Mouse (Mus musculus) MEL (cell line): ENCODE data around the gene AU022751. TPM values are rescaled to one million over a fixed set of nuclear protein-coding genes. Genes with fewer than 3 reads are reported as not detected.
"Not testable (repeated sequence)": the region's sequence is repeated elsewhere in the genome, so short reads cannot be mapped to it uniquely, and the experiment has no call there.

Experiments used
- DNase-seq: peaks from one replicate; pipeline ENCODE4 v3.0.0; 2011; ENCODE audit warnings: low read depth, low spot score
- H3K27ac ChIP-seq: 2 replicates; pipeline ENCODE4 v1.5.1; 2012; ENCODE audit warnings: low read depth, mild to moderate bottlenecking, control low read depth, low read length, moderate library complexity; ENCODE audit not compliant: control insufficient read depth
- H3K27me3 ChIP-seq, 2 experiments: fragments of 150-350 bp in 1 of 2; sonication (generic) in 1 of 2; 2 replicates each; pipeline ENCODE4 v1.6.1; 2012; ENCODE audit warnings: low read length in 2 of 2, mild to moderate bottlenecking in 2 of 2, improper control_type of control experiment in 1 of 2, moderate library complexity in 1 of 2; ENCODE audit not compliant: insufficient read depth in 2 of 2, control insufficient read depth in 1 of 2
- H3K36me3 ChIP-seq, 2 experiments: 2 replicates each; pipeline ENCODE4 v1.6.1; 2012 to 2014; ENCODE audit warnings: low read length in 2 of 2, improper control_type of control experiment in 1 of 2, inconsistent platforms in 1 of 2, mild to moderate bottlenecking in 1 of 2; ENCODE audit not compliant: insufficient read depth in 2 of 2, control insufficient read depth in 1 of 2
- H3K4me1 ChIP-seq, 2 experiments: fragments of 150-350 bp in 1 of 2; sonication (generic) in 1 of 2; 2 replicates each; pipeline ENCODE4 v1.6.1; 2012; ENCODE audit warnings: low read length in 2 of 2, improper control_type of control experiment in 1 of 2, mild to moderate bottlenecking in 1 of 2; ENCODE audit not compliant: insufficient read depth in 2 of 2, control insufficient read depth in 1 of 2
- H3K4me3 ChIP-seq, 2 experiments: fragments of 150-350 bp in 1 of 2; sonication (generic) in 1 of 2; 2 replicates each; pipeline ENCODE4 v1.5.1; 2012; ENCODE audit warnings: low read depth in 2 of 2, low read length in 2 of 2, mild to moderate bottlenecking in 2 of 2, moderate library complexity in 2 of 2, control low read depth in 1 of 2, improper control_type of control experiment in 1 of 2; ENCODE audit not compliant: control insufficient read depth in 1 of 2, insufficient read depth in 1 of 2
- H3K79me2 ChIP-seq: 2 replicates; pipeline ENCODE4 v1.6.1; 2012; ENCODE audit warnings: mild to moderate bottlenecking, low read length, moderate library complexity; ENCODE audit not compliant: control insufficient read depth, poor library complexity, insufficient read depth
- H3K9ac ChIP-seq: 2 replicates; pipeline ENCODE4 v1.6.1; 2012; ENCODE audit warnings: low read depth, mild to moderate bottlenecking, control low read depth, low read length, moderate library complexity; ENCODE audit not compliant: control insufficient read depth, poor library complexity, severe bottlenecking
- H3K9me3 ChIP-seq: fragments of 150-350 bp; sonication (generic); replicated peaks from 2 replicates; pipeline ENCODE4 v1.6.1; 2012; ENCODE audit warnings: mild to moderate bottlenecking, low read length, improper control_type of control experiment, moderate library complexity; ENCODE audit not compliant: insufficient read depth
- BHLHE40 ChIP-seq: IDR thresholded peaks from 2 replicates; pipeline ENCODE4 v1.6.1; 2012; ENCODE audit warnings: low read depth, mild to moderate bottlenecking, inconsistent platforms, low read length, improper control_type of control experiment, borderline replicate concordance
- CHD2 ChIP-seq: IDR thresholded peaks from 2 replicates; pipeline ENCODE4 v1.6.1; 2011; ENCODE audit warnings: low read length, improper control_type of control experiment
- CTCF ChIP-seq, 3 experiments: IDR thresholded peaks in 2 of 3; conservative IDR thresholded peaks in 1 of 3; 2 replicates each; pipeline ENCODE4 v1.5.1; 2011 to 2012; ENCODE audit warnings: low read length in 3 of 3, low read depth in 2 of 3, mild to moderate bottlenecking in 2 of 3, improper control_type of control experiment in 1 of 3, inconsistent platforms in 1 of 3, mixed read lengths in 1 of 3, moderate library complexity in 1 of 3; ENCODE audit not compliant: control insufficient read depth in 1 of 3, insufficient read depth in 1 of 3, poor library complexity in 1 of 3, severe bottlenecking in 1 of 3
- EP300 ChIP-seq, 2 experiments: IDR thresholded peaks; 2 replicates each; pipeline ENCODE4 v1.6.1; 2011; ENCODE audit warnings: improper control_type of control experiment in 2 of 2, low read length in 2 of 2, low read depth in 1 of 2, mild to moderate bottlenecking in 1 of 2
- ETS1 ChIP-seq: IDR thresholded peaks from 2 replicates; pipeline ENCODE4 v1.6.1; 2012; ENCODE audit warnings: low read depth, mild to moderate bottlenecking, inconsistent platforms, low read length, improper control_type of control experiment, moderate library complexity
- GATA1 ChIP-seq: IDR thresholded peaks from 2 replicates; pipeline ENCODE4 v1.6.1; 2011; ENCODE audit warnings: low read depth, low read length, improper control_type of control experiment
- HCFC1 ChIP-seq: IDR thresholded peaks from 2 replicates; pipeline ENCODE4 v1.6.1; 2012; ENCODE audit warnings: low read depth, mild to moderate bottlenecking, inconsistent platforms, low read length, improper control_type of control experiment, moderate library complexity
- MYC ChIP-seq: IDR thresholded peaks from 2 replicates; pipeline ENCODE4 v1.6.1; 2011; ENCODE audit warnings: low read depth, mild to moderate bottlenecking, low read length, improper control_type of control experiment, moderate library complexity
- NELFE ChIP-seq: IDR thresholded peaks from 2 replicates; pipeline ENCODE4 v1.6.1; 2011; ENCODE audit warnings: low read depth, low read length, improper control_type of control experiment
- NRF1 ChIP-seq: IDR thresholded peaks from 2 replicates; pipeline ENCODE4 v1.6.1; 2014; ENCODE audit warnings: low read depth, mild to moderate bottlenecking, inconsistent platforms, low read length, improper control_type of control experiment, moderate library complexity; ENCODE audit not compliant: poor library complexity, insufficient read depth, severe bottlenecking
- POLR2A ChIP-seq, 2 experiments: IDR thresholded peaks; 2 replicates each; pipeline ENCODE4 v1.6.1; 2011 to 2012; ENCODE audit warnings: low read length in 2 of 2, mild to moderate bottlenecking in 2 of 2, control low read depth in 1 of 2, improper control_type of control experiment in 1 of 2, low read depth in 1 of 2, moderate library complexity in 1 of 2; ENCODE audit not compliant: control insufficient read depth in 1 of 2, insufficient read depth in 1 of 2, poor library complexity in 1 of 2
- POLR2AphosphoS2 ChIP-seq: IDR thresholded peaks from 2 replicates; pipeline ENCODE4 v1.6.1; 2011; ENCODE audit warnings: low read length, improper control_type of control experiment
- SIN3A ChIP-seq: IDR thresholded peaks from 2 replicates; pipeline ENCODE4 v1.6.1; 2012; ENCODE audit warnings: low read length, improper control_type of control experiment, inconsistent platforms
- SMC3 ChIP-seq: IDR thresholded peaks from 2 replicates; pipeline ENCODE4 v1.6.1; 2011; ENCODE audit warnings: low read depth, low read length, improper control_type of control experiment
- TAL1 ChIP-seq: IDR thresholded peaks from 2 replicates; pipeline ENCODE4 v1.6.1; 2012; ENCODE audit warnings: mild to moderate bottlenecking, inconsistent platforms, low read length, moderate library complexity, mixed read lengths
- TBP ChIP-seq: IDR thresholded peaks from 2 replicates; pipeline ENCODE4 v1.8.0; 2011; ENCODE audit warnings: low read depth, low read length, improper control_type of control experiment
- TCF12 ChIP-seq: IDR thresholded peaks from 2 replicates; pipeline ENCODE4 v1.6.1; 2014; ENCODE audit warnings: low read depth, mild to moderate bottlenecking, inconsistent platforms, low read length, improper control_type of control experiment, moderate library complexity
- ZC3H11A ChIP-seq: IDR thresholded peaks from 2 replicates; pipeline ENCODE4 v1.6.1; 2012; ENCODE audit warnings: low read depth, mild to moderate bottlenecking, inconsistent platforms, low read length, improper control_type of control experiment
- ZKSCAN1 ChIP-seq: IDR thresholded peaks from 2 replicates; pipeline ENCODE4 v1.6.1; 2012; ENCODE audit warnings: low read depth, mild to moderate bottlenecking, inconsistent platforms, low read length, improper control_type of control experiment, moderate library complexity
- ZNF384 ChIP-seq: IDR thresholded peaks from 2 replicates; pipeline ENCODE4 v1.6.1; 2012; ENCODE audit warnings: low read depth, mild to moderate bottlenecking, inconsistent platforms, low read length, improper control_type of control experiment
- polyA plus RNA-seq, 2 experiments: library from polyadenylated mRNA; stranded (reverse) in 1 of 2; unstranded in 1 of 2; fragments of >175 nt in 1 of 2; fragments of >200 nt in 1 of 2; gene quantifications; 2 replicates each; pipeline versions ENCODE4 v1.2.1 to v1.2.4; 2012; ENCODE audit warnings: low replicate concordance in 2 of 2, low read depth in 1 of 2; ENCODE audit not compliant: insufficient read length in 2 of 2, insufficient read depth in 1 of 2, missing spikeins in 1 of 2
- total RNA-seq: library from RNA; depleted of rRNA; stranded (reverse); fragments of 300-350 nt; gene quantifications from 2 replicates; pipeline ENCODE4 v1.2.3, GENCODE M21; 2012

Gene AU022751
- total and polyA plus RNA-seq, 3 experiments: not detected

DNA sequence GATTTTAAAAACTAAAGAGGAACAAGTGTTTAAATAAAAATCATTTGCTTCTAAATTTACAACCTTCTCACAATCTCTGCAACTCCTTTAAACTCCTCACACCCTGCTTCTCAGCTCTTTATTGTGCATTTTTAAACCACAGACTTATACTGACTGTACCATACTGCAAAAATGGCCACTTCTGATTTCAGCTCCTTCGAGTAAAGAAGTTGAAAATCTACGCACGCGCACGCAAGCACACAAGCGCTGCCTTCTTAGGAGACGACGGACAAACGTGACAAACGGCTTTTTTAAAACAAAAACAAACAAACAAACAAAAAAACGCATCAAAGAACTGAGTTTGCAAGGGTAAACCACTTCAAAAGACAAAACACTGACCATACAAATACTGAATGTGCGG is 8.3 kb upstream of the AU022751 start:
- Histone ChIP-seq H3K36me3 (no peaks in the 10 kb centered on the region), H3K9ac (no peak overlapping the region), H3K79me2 (no peaks in the 10 kb centered on the region), H3K27ac (no peak overlapping the region), H3K4me3 (no peak overlapping the region), H3K9me3 (no peaks in the 10 kb centered on the region), H3K4me1 (no peaks in the 10 kb centered on the region), H3K27me3 (no peaks in the 10 kb centered on the region)
- TF ChIP-seq BHLHE40 (no peak), MYC (no peak), SIN3A (no peak), ZC3H11A (no peak), SMC3 (no peak), POLR2AphosphoS2 (no peak), NELFE (no peak), TBP (no peak), CHD2 (no peak), TAL1 (no peak), CTCF (IDR thresholded peaks at IDR 0.05 in 2 of 3, conservative IDR thresholded peaks at IDR 0.05 in 1 of 3; ENCODE audit: control insufficient read depth in 1 of 3, insufficient read depth in 1 of 3, low read depth in 2 of 3, low read length in 3 of 3, poor library complexity in 1 of 3, severe bottlenecking in 1 of 3) (no peak), EP300 (IDR thresholded peaks at IDR 0.05; ENCODE audit: low read depth in 1 of 2, low read length in 2 of 2) (no peak), GATA1 (no peak), POLR2A (IDR thresholded peaks at IDR 0.05; ENCODE audit: control insufficient read depth in 1 of 2, insufficient read depth in 1 of 2, low read depth in 1 of 2, low read length in 2 of 2, poor library complexity in 1 of 2) (no peak), TCF12 (no peak)
- DNase-seq: no peak

DNA sequence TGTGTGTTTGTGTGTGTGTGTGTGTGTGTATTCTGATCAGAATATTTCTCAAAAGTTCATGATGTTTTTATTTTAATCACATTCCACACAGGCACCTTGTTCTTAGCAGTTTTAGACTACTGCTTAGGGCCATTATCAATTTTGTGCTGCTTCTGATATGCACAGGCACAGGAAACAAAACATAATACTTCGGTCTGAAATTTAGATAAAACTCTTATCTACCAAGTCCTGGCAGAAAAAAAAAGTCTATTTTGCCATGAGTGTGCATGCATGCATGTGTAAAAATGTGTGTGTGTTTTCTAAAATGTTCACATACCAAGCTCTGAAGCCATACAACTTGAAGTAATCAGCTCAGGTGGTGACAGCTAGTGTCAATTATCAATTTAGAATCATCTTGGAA is 21.7 kb downstream of the AU022751 start:
- TF ChIP-seq ETS1 (no peak), GATA1 (peak; percentile 70), NRF1 (no peak), EP300 (IDR thresholded peaks at IDR 0.05; ENCODE audit: low read depth in 1 of 2, low read length in 2 of 2) (peak in 1 of 2 experiments; percentile 63; a peak in 1 of 4 replicates), TCF12 (peak; percentile 79), ZNF384 (peak; percentile 75), HCFC1 (no peak), CHD2 (no peak), POLR2AphosphoS2 (no peak), ZKSCAN1 (no peak)
- no peak overlapping the region; the same call in 1 of the 2 replicates for H3K27ac ChIP-seq
- no peaks in the 10 kb centered on the region for H3K79me2 ChIP-seq
- H3K4me1 ChIP-seq: no peaks in the 10 kb centered on the region
- no peaks in the 10 kb centered on the region; a peak in 1 of 4 replicates for H3K36me3 ChIP-seq
- H3K4me3 ChIP-seq: no peak overlapping the region
- H3K9me3 ChIP-seq: no peaks in the 10 kb centered on the region
- DNase-seq: peak; percentile 18
- no peak overlapping the region for H3K9ac ChIP-seq
- H3K27me3 ChIP-seq: no peaks in the 10 kb centered on the region

GRCm38 (mm10) chrX:6047936-6048614 is 35.1 kb downstream of the AU022751 start:
- H3K4me3 ChIP-seq, H3K9ac ChIP-seq, DNase-seq, H3K4me1 ChIP-seq, H3K27ac ChIP-seq, H3K79me2 ChIP-seq, H3K27me3 ChIP-seq, H3K36me3 ChIP-seq, H3K9me3 ChIP-seq: not testable (repeated sequence)

GRCm38 (mm10) chrX:6047066-6047935 is 35.9 kb downstream of the AU022751 start, which contains the start of gene Nudt11:
TSS of gene Nudt11 (plus strand) at chrX:6047453.
- H3K9me3 ChIP-seq, H3K27ac ChIP-seq, H3K27me3 ChIP-seq, H3K4me1 ChIP-seq, H3K79me2 ChIP-seq, DNase-seq, H3K9ac ChIP-seq, H3K36me3 ChIP-seq, H3K4me3 ChIP-seq: not testable (repeated sequence)
